In the genomic region with DNA sequence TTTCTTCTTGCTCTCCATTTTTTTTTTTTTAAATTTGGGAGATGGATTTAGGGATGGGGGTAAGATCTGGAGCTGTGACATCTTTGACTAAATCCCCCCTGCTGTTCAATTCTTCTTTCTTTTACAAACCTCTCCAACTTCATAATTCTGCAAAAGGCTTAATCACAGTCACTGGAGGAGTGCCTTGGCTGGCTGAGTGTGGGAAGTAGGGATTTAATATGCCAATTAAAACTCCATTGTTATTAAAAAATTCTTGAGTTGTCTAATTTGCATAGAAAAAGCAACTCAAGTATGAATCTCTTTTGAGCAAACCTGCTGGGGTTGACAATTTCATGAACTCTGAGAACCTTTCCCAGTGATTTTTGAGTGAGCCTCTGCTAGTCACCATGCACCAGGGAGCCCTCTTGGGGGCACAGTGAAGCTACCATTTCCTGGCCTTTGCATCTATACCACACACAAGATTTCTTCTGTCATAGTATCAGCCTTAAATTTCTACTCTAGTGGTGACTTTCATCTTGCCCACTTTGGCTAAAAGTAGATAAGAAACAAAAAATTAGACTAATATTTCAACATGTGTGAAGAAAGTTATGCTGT, we compare ENCODE assay signal across 25 mouse cellular contexts.
DNase-seq lines count a peak whose midpoint lies in the region; ATAC-seq and TF ChIP-seq lines count a peak whose summit lies in the region.
"Had no signal": no experiment of that assay in that cellular context is flagged by ENCODE, and none has a peak within 500 bp of the region (broad histone marks: within the 10 kb centered on the region; RNA-seq: fewer than 3 reads in every experiment).

No protein-coding gene starts in this region.

- 0 out of 2 replicates have a peak, but pooled peaks have one; percentile 42 for ATAC-seq in hindbrain, embryonic 16.5 days
- ATAC-seq in hindbrain, postnatal 0 days: no peak
- peak; percentile 58; the same call in 1 of the 2 replicates for ATAC-seq in forebrain, embryonic 14.5 days
- ATAC-seq: intestine, postnatal 0 days; liver, embryonic 12.5 days had no signal

- no peaks in the 10 kb centered on the region for H3K27me3 ChIP-seq in hindbrain, embryonic 16.5 days (replicated peaks; ENCODE audit: control insufficient read depth, insufficient read depth, low read length)
- H3K27me3 ChIP-seq in hindbrain, postnatal 0 days (ENCODE audit: insufficient read depth, low read length): no peaks in the 10 kb centered on the region
- H3K27me3 ChIP-seq in forebrain, embryonic 14.5 days (replicated peaks; ENCODE audit: control insufficient read depth, insufficient read depth, low read length): no peaks in the 10 kb centered on the region
- H3K27me3 ChIP-seq: embryonic facial prominence, embryonic 13.5 days; heart, embryonic 15.5 days; hindbrain, embryonic 15.5 days; limb, embryonic 13.5 days; liver, embryonic 12.5 days had no signal

- H3K4me2 ChIP-seq in hindbrain, embryonic 16.5 days (ENCODE audit: low read length): no peak overlapping the region
- no peak overlapping the region for H3K4me2 ChIP-seq in hindbrain, postnatal 0 days (ENCODE audit: low read depth, low read length)
- H3K4me2 ChIP-seq in forebrain, embryonic 14.5 days (ENCODE audit: low read length): no peak overlapping the region
- H3K4me2 ChIP-seq: embryonic facial prominence, embryonic 13.5 days; heart, embryonic 15.5 days; hindbrain, embryonic 15.5 days; limb, embryonic 13.5 days; liver, embryonic 12.5 days had no signal

- H3K4me1 ChIP-seq in hindbrain, embryonic 16.5 days (ENCODE audit: control insufficient read depth, insufficient read depth, low read depth, low read length): no peaks in the 10 kb centered on the region
- H3K4me1 ChIP-seq in hindbrain, postnatal 0 days (ENCODE audit: insufficient read depth, low read length): no peaks in the 10 kb centered on the region
- no peaks in the 10 kb centered on the region for H3K4me1 ChIP-seq in forebrain, embryonic 14.5 days (ENCODE audit: control insufficient read depth, insufficient read depth, low read length)
- H3K4me1 ChIP-seq: embryonic facial prominence, embryonic 13.5 days; heart, embryonic 15.5 days; hindbrain, embryonic 15.5 days; limb, embryonic 13.5 days; liver, embryonic 12.5 days had no signal

- no peak overlapping the region for H3K4me3 ChIP-seq in hindbrain, embryonic 16.5 days (ENCODE audit: low read length)
- H3K4me3 ChIP-seq in hindbrain, postnatal 0 days (ENCODE audit: low read length): no peak overlapping the region
- H3K4me3 ChIP-seq in forebrain, embryonic 14.5 days (ENCODE audit: low read depth, low read length): no peak overlapping the region
- H3K4me3 ChIP-seq: embryonic facial prominence, embryonic 13.5 days; erythroblast, embryonic 14.5 days; heart, embryonic 15.5 days; hindbrain, embryonic 15.5 days; layer of hippocampus, adult 2 months; limb, embryonic 13.5 days; liver, embryonic 12.5 days had no signal

- no peak overlapping the region for H3K27ac ChIP-seq in hindbrain, embryonic 16.5 days (ENCODE audit: low read depth, low read length)
- H3K27ac ChIP-seq in hindbrain, postnatal 0 days: no peak overlapping the region
- H3K27ac ChIP-seq in forebrain, embryonic 14.5 days (ENCODE audit: low read depth, low read length): no peak overlapping the region
- H3K27ac ChIP-seq: embryonic facial prominence, embryonic 13.5 days; heart, embryonic 15.5 days; hindbrain, embryonic 15.5 days; layer of hippocampus, adult 2 months; limb, embryonic 13.5 days; liver, embryonic 12.5 days had no signal

- TF ChIP-seq CTCF in hindbrain, postnatal 0 days (IDR thresholded peaks at IDR 0.05; ENCODE audit: low read depth): no peak

- no peaks in the 10 kb centered on the region for H3K36me3 ChIP-seq in hindbrain, embryonic 16.5 days (ENCODE audit: control insufficient read depth, insufficient read depth, low read length)
- H3K36me3 ChIP-seq in hindbrain, postnatal 0 days (ENCODE audit: insufficient read depth, low read length): no peaks in the 10 kb centered on the region
- no peaks in the 10 kb centered on the region for H3K36me3 ChIP-seq in forebrain, embryonic 14.5 days (ENCODE audit: control insufficient read depth, insufficient read depth, low read length)
- H3K36me3 ChIP-seq: embryonic facial prominence, embryonic 13.5 days; heart, embryonic 15.5 days; hindbrain, embryonic 15.5 days; limb, embryonic 13.5 days; liver, embryonic 12.5 days had no signal

- no peak overlapping the region for H3K9ac ChIP-seq in hindbrain, embryonic 16.5 days (ENCODE audit: low read depth, low read length)
- no peak overlapping the region for H3K9ac ChIP-seq in hindbrain, postnatal 0 days (replicated peaks; ENCODE audit: low read length)
- no peak overlapping the region for H3K9ac ChIP-seq in forebrain, embryonic 14.5 days (ENCODE audit: low read length)
- H3K9ac ChIP-seq: embryonic facial prominence, embryonic 13.5 days; heart, embryonic 15.5 days; hindbrain, embryonic 15.5 days; limb, embryonic 13.5 days; liver, embryonic 12.5 days had no signal

- DNase-seq in hindbrain, postnatal 0 days (ENCODE audit: low spot score): no peak
- DNase-seq in right cerebral cortex, adult 18-20 months: peak; percentile 1
- DNase-seq in right cerebral cortex, postnatal 10 days (ENCODE audit: low spot score in 2 of 2): no peak
- peak; percentile 33 for DNase-seq in forebrain, embryonic 14.5 days (ENCODE audit: low spot score)
- no peak for DNase-seq in thymus, postnatal 10 days (ENCODE audit: low spot score in 2 of 2)
- no peak for DNase-seq in cerebellum, postnatal 25 days
- DNase-seq: adrenal gland, postnatal 14 days; B cell, adult 2 months; cerebellum, adult 11-12 months; cerebellum, postnatal 10 days; heart, postnatal 36 days; kidney, postnatal 25 days; lung, adult 18-20 months; lung, postnatal 14 days; right cerebral cortex, postnatal 14 days; thymus, postnatal 36 days had no signal

- H3K9me3 ChIP-seq in hindbrain, embryonic 16.5 days (ENCODE audit: control insufficient read depth, low read length): no peaks in the 10 kb centered on the region
- H3K9me3 ChIP-seq in hindbrain, postnatal 0 days (ENCODE audit: low read length): no peaks in the 10 kb centered on the region
- H3K9me3 ChIP-seq in forebrain, embryonic 14.5 days (replicated peaks; ENCODE audit: control insufficient read depth, low read length): no peaks in the 10 kb centered on the region
- H3K9me3 ChIP-seq: embryonic facial prominence, embryonic 13.5 days; heart, embryonic 15.5 days; hindbrain, embryonic 15.5 days; limb, embryonic 13.5 days; liver, embryonic 12.5 days had no signal

Comparison
In these comparisons a context has a peak if more than half of its experiments do, and no peak if none do; other contexts are left out.
1. DNase-seq: peak in right cerebral cortex, adult 18-20 months (single experiment) and forebrain, embryonic 14.5 days (single experiment); none in hindbrain, postnatal 0 days (single experiment), right cerebral cortex, postnatal 10 days (0 of 2), thymus, postnatal 10 days (0 of 2) and cerebellum, postnatal 25 days (0 of 2).